Mouse (Mus musculus) stomach, postnatal 0 days (tissue): ENCODE results near the gene Hrct1. TPM values are rescaled to one million over a fixed set of nuclear protein-coding genes. Genes with fewer than 3 reads are reported as not detected.
A peak's percentile ranks its signal among the peaks of the same experiment; 100 is the strongest.

Source experiments
- ATAC-seq: fragments of 200-750 bp; cut with Nextera tagmentation; 2 replicates; pipeline ENCODE4 v1.8.0; 2017; ENCODE audit not compliant: low FRiP score, low TSS enrichment
- DNase-seq: peaks from one replicate; pipeline ENCODE4 v3.0.0-alpha.2; 2016; ENCODE audit warnings: low spot score
- H3K27ac ChIP-seq: fragments of 300-500 bp; sonication (generic); replicated peaks from 2 replicates; pipeline ENCODE4 v1.5.1; 2014; ENCODE audit warnings: mild to moderate bottlenecking, control low read depth
- H3K27me3 ChIP-seq: fragments of 300-500 bp; sonication (generic); 2 replicates; pipeline ENCODE4 v1.6.1; 2014; ENCODE audit warnings: low read length; ENCODE audit not compliant: control insufficient read depth, insufficient read depth
- H3K36me3 ChIP-seq: fragments of 300-500 bp; sonication (generic); 2 replicates; pipeline ENCODE4 v1.6.1; 2014; ENCODE audit warnings: low read length, mixed read lengths; ENCODE audit not compliant: control insufficient read depth, insufficient read depth
- H3K4me1 ChIP-seq: fragments of 300-500 bp; sonication (generic); replicated peaks from 2 replicates; pipeline ENCODE4 v1.6.1; 2014; ENCODE audit warnings: antibody characterized with exemption; ENCODE audit not compliant: control insufficient read depth, insufficient read depth
- H3K4me2 ChIP-seq: fragments of 300-500 bp; sonication (generic); replicated peaks from 2 replicates; pipeline ENCODE4 v1.6.1; 2014; ENCODE audit warnings: low read depth, mild to moderate bottlenecking, control low read depth, moderate library complexity
- H3K4me3 ChIP-seq: fragments of 300-500 bp; sonication (generic); 2 replicates; pipeline ENCODE4 v1.5.1; 2014; ENCODE audit warnings: low read depth, low read length, control low read depth
- H3K9ac ChIP-seq: fragments of 300-500 bp; sonication (generic); 2 replicates; pipeline ENCODE4 v1.6.1; 2014; ENCODE audit warnings: mild to moderate bottlenecking, low read length, control low read depth, mixed read lengths
- H3K9me3 ChIP-seq: fragments of 300-500 bp; sonication (generic); 2 replicates; pipeline ENCODE4 v1.6.1; 2016; ENCODE audit warnings: low read length; ENCODE audit not compliant: control insufficient read depth
- CTCF ChIP-seq: IDR thresholded peaks from 2 replicates; pipeline ENCODE4 v1.5.1; 2016; ENCODE audit warnings: antibody characterized with exemption, low read depth, mild to moderate bottlenecking, moderate library complexity
- EP300 ChIP-seq: optimal IDR thresholded peaks from 2 replicates; pipeline ENCODE3; 2016; ENCODE audit warnings: antibody characterized with exemption
- WGBS: fragments of 180-500 bp; shearing (Covaris S2); extraction: QIAGEN DNeasy Blood & Tissue Kit; methylation state at CpG from one replicate; pipeline ENCODE4 v1.1.7; 2014; 5-methylcytosine and 5-hydroxymethylcytosine counted together
- polyA plus RNA-seq: library from polyadenylated mRNA; unstranded; fragments of >200 nt; fragmentation: Nextera tagmentation; extraction: Ambion mirVana; gene quantifications from 2 replicates; pipeline ENCODE4 v1.2.1, GENCODE M21; 2015

Gene Hrct1
- polyA plus RNA-seq, 1 experiment from 2014 or later, result 7.8 TPM

DNA sequence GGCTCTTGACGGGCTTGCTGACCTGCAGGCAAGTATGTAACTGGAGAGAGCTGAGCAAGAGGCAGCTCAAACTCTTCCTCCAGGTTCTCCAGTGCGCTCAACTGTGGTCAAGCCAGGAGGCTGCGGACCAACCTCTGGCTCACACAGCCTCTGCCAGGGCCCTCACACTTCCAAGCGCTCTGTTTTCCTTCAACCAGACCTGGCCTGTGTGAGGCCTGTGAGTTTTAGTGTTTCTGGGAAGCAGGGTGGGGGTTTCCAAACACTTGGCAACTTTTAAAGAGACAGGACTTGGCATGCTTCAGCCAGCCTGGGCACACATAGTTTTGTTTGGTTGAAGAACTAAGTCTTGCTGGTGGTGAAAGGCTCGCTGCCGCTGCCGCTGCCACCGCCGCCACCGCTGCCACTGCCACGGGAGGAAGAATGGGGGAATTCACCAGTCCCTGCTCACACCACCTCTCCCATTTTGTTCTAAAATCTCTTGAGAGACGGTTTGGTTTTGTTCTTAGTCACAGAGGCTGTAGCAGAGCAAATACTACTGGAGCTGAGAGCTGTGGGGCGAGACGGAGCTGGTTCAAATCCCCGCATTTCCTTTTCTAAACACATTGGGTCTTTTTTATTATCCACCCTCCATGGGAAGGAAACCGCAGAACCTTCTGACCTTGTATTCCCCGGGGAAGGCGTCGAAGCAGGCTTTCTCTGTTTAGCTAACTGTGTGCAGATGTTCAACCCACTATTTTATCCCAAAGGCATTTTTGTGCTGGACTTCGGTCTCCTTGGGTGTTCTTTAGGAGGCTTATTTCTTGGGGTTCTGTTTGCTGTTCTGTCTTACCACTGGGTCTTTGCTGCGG is 32.8 kb downstream of the Hrct1 start:
- Histone ChIP-seq H3K9ac (no peak overlapping the region), H3K9me3 (no peaks in the 10 kb centered on the region), H3K36me3 (no peaks in the 10 kb centered on the region), H3K4me1 (no peaks in the 10 kb centered on the region), H3K27me3 (no peaks in the 10 kb centered on the region), H3K4me3 (no peak overlapping the region), H3K4me2 (no peak overlapping the region), H3K27ac (peak overlapping the region; percentile 5; the same call in 1 of the 2 replicates)
- TF ChIP-seq CTCF (no peak), EP300 (no peak)
- no peak for DNase-seq
- WGBS, result 63% methylated on average over 21 of the region's 21 CpGs
- no peak for ATAC-seq

DNA sequence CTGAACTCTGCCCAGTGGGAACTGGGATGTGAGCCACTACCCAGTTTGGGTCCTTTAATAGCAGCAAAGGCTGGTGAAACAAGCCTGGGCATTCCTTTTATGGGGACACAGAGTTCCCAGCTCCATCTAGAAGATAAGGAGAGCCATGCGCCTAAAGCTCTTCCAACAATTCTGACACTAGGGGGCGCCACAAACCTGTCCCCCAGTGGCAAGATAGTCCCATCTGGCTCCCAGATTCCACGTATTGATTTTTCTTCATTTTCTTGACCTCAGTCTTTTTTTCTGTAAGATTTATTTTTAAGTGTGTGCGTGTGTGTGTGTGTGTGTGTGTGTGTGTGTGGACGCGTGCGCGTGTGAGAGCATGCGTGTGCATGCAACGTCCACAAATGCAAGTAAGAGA is 33.5 kb downstream of the Hrct1 start:
- 80% methylated on average over 10 of the region's 10 CpGs for WGBS
- DNase-seq, result no peak
- no peaks in the 10 kb centered on the region for H3K9me3 ChIP-seq
- H3K27me3 ChIP-seq, result no peaks in the 10 kb centered on the region
- peak overlapping the region; percentile 5; the same call in 1 of the 2 replicates for H3K27ac ChIP-seq
- no peak overlapping the region for H3K4me2 ChIP-seq
- no peak overlapping the region for H3K9ac ChIP-seq
- no peaks in the 10 kb centered on the region for H3K4me1 ChIP-seq
- TF ChIP-seq EP300 (no peak), CTCF (peak; percentile 66)
- no peak overlapping the region for H3K4me3 ChIP-seq
- no peak for ATAC-seq
- no peaks in the 10 kb centered on the region for H3K36me3 ChIP-seq

DNA sequence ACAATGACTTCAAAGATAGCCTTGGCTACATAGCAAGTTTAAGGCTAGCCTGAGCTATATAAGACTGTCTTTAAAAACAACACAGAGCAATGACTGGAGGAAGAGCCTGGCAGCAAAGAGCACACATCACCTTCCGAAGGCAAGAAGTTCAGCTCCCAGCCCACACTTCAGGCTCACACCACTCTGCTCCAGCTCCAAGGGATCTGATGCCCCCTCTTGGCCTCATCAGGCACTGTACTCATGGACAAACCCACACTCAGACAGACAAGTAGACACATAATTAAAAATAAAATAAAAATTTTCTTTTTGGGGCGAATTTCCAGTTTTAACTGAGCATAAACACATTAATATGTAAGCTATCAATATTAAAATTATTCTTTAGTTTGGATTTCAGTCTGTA is 34.3 kb downstream of the Hrct1 start:
- DNase-seq, result no peak
- no peak for ATAC-seq
- Histone ChIP-seq H3K4me3 (no peak overlapping the region), H3K27ac (no peak overlapping the region), H3K4me1 (no peaks in the 10 kb centered on the region), H3K27me3 (no peaks in the 10 kb centered on the region), H3K9ac (no peak overlapping the region), H3K36me3 (no peaks in the 10 kb centered on the region), H3K4me2 (no peak overlapping the region), H3K9me3 (no peaks in the 10 kb centered on the region)
- WGBS, result 76% methylated on average over 2 of the region's 2 CpGs
- TF ChIP-seq CTCF, result peak; percentile 37
- no peak for TF ChIP-seq EP300

DNA sequence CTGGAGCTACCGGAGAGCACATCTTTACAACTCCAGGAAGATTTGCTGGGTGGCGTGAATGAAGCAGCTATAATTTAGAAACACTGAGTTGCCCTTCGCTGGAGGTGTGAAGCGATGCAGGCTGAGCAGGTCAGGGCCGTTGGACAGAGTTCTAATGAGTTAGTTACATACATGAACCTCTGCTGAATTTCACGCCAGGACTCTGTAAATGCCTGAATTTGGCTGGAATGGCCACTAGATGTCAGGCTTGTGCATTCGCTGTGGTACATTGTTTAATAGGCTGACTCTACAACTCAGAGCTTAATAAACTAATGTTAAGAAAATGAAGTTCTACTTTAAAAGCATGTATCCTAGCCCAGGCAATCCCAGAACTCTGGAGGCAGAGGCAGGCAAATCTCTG is 36.4 kb downstream of the Hrct1 start:
- peak; percentile 66 for DNase-seq
- WGBS, result 21% methylated on average over 7 of the region's 7 CpGs

DNA sequence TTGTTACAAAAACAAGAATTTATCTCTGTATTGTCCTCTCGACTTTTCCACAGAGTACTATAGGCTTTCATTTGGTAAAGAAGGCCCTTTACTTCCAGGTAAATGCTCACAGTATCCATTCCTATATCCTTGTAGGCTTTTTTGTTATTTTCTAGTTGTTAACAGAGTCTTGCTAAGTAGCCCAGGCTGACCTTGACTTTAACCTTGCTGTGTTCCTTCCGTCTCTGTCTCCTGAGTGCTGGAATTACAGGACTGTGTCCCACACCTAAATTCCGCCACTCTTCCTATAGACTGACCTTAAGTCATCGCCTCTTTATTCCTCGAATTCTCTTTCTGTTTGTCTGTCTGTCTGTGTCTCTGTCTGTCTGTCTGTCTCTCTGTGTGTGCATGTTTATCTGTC is 41.4 kb downstream of the Hrct1 start:
- no peaks in the 10 kb centered on the region for H3K4me1 ChIP-seq
- WGBS, result 86% methylated on average over 5 of the region's 5 CpGs
- H3K4me2 ChIP-seq, result no peak overlapping the region
- no peak overlapping the region for H3K4me3 ChIP-seq
- no peaks in the 10 kb centered on the region for H3K27me3 ChIP-seq
- no peak for ATAC-seq
- TF ChIP-seq CTCF (no peak), EP300 (no peak)
- H3K27ac ChIP-seq, result no peak overlapping the region
- no peak for DNase-seq
- no peaks in the 10 kb centered on the region for H3K36me3 ChIP-seq
- H3K9me3 ChIP-seq, result no peaks in the 10 kb centered on the region
- no peak overlapping the region for H3K9ac ChIP-seq

More for the DNA sequence above, 36.4 kb downstream of the Hrct1 start:
- H3K36me3 ChIP-seq, result no peaks in the 10 kb centered on the region
- no peak overlapping the region; the same call in 1 of the 2 replicates for H3K4me2 ChIP-seq
- H3K4me1 ChIP-seq, result no peaks in the 10 kb centered on the region
- H3K4me3 ChIP-seq, result no peak overlapping the region
- H3K9ac ChIP-seq, result no peak overlapping the region
- H3K27ac ChIP-seq, result no peak overlapping the region
- H3K9me3 ChIP-seq, result no peaks in the 10 kb centered on the region
- no peaks in the 10 kb centered on the region for H3K27me3 ChIP-seq
- TF ChIP-seq EP300 (no peak), CTCF (peak; percentile 93)
- peak; percentile 57; the same call in 1 of the 2 replicates for ATAC-seq

DNA sequence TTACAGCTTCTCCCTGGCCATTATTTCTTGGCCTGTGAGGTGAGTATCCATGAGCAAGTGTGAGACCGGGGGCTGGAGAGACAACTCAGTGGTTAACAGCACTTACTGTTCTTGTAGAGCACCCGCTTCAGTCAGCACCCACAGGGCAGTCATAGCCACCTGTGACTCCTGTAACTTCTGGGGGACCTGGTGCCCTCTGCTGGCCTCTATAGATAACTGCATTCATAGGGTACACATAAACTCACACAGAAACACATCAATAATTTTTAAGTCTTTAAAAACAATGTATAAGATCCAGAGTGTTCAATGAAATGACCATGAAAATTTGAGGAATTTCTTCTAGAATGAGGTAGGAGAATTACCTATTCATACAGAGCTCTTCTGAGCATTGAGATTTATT is 42.4 kb downstream of the Hrct1 start:
- H3K4me3 ChIP-seq, result no peak overlapping the region
- no peak overlapping the region for H3K27ac ChIP-seq
- H3K27me3 ChIP-seq, result no peaks in the 10 kb centered on the region
- 98% methylated on average over 2 of the region's 2 CpGs for WGBS
- ATAC-seq, result no peak
- H3K4me2 ChIP-seq, result no peak overlapping the region
- H3K36me3 ChIP-seq, result no peaks in the 10 kb centered on the region
- H3K9me3 ChIP-seq, result no peaks in the 10 kb centered on the region
- no peak for TF ChIP-seq CTCF
- no peak for TF ChIP-seq EP300
- no peaks in the 10 kb centered on the region for H3K4me1 ChIP-seq
- no peak for DNase-seq
- no peak overlapping the region for H3K9ac ChIP-seq
